Mouse (Mus musculus) neutrophil, adult 59 days (primary cell): Measurements from ENCODE around the gene Arhgef6. TPM values are rescaled to one million over a fixed set of nuclear protein-coding genes. Genes with fewer than 3 reads are reported as not detected.

Experiments used
- total RNA-seq, 2 experiments: library from RNA; stranded (reverse); gene quantifications; 1 replicate in 1 of 2; 2 replicates in 1 of 2; pipeline ENCODE4 v1.2.4; 2023

Arhgef6 gene
- 10 to 100 TPM; 89.5 to 90.4 TPM for total RNA-seq

DNA sequence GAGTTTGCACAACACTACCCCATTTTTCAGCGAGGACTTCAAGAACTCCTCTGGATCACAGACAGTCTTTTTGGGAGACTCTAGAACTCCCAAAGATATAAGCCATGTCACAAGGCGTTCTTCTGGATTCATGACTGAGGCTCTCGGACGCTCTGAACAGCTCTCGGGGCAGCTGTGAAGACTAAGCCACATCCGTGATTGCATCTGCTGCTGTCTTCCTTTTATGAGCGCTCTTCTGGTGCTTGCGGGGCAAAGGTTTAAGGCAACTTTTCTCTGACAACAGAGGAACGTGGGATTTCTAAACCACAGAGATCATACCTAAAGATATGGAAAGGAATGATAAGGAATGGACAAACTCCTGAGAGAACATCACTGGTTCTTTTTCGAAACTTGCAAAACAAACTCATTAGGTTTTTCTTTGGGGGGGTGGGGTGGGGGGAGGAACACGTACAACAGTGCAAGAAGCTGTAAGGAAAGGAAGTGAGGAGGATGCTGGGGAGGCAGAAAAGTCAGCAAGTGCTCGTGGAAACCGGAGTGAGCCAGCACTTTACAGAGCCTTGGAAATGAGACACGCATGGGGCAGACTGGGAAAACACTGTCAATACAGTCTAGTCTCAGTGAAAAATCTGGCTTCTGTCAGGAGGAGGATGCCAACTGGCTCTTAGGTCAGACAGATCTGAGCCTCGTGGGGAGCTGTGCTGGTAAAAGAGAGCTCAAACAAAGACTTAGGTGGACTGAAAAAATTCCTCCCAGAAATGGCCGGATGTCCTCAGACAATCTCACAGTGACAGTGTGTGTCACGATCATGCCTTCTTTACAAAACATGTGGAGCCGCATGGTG is at the start of gene Arhgef6:
Gene Arhgef6, minus strand, starts transcription at position 359 of the 841 bp plus-strand sequence.

DNA sequence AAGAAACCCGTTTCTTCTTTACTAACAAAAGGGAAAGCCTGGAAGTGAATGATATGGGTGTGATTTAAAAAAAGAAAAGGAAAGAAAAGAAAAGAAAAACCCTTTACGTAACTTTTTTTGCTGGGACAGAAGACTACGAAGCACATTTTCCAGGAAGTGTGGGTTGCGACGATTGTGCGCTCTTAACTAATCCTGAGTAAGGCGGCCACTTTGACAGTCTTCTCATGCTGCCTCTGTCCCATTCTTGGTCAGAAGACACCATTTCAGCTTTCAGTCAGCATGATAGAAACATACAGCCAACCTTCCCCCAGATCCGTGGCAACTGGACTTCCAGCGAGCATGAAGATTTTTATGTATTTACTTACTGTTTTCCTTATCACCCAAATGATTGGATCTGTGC is 126.7 kb downstream of the Arhgef6 start, which contains the start of gene Cd40lg:
Gene Cd40lg, plus strand, starts transcription at position 268 of the 400 bp plus-strand sequence.

Other genes with a start within 250 kb of the Arhgef6 start
- not detected for gene Cd40lg, start 126.6 kb downstream of the Arhgef6 start, total RNA-seq
- 10 to 100 TPM; 43.5 to 48.7 TPM for gene Rbmx, start 54.3 kb upstream of the Arhgef6 start, total RNA-seq
- not detected for gene Gm364, start 70.4 kb upstream of the Arhgef6 start, total RNA-seq
- not detected for gene Gpr101, start 165.0 kb upstream of the Arhgef6 start, total RNA-seq